Mouse (Mus musculus): ENCODE results near the gene Veph1. TPM values are rescaled to one million over a fixed set of nuclear protein-coding genes. Genes with fewer than 3 reads are reported as not detected.

Gene Veph1
- polyA plus RNA-seq, 1 experiment from 2014 or later: 14.8 TPM

DNA sequence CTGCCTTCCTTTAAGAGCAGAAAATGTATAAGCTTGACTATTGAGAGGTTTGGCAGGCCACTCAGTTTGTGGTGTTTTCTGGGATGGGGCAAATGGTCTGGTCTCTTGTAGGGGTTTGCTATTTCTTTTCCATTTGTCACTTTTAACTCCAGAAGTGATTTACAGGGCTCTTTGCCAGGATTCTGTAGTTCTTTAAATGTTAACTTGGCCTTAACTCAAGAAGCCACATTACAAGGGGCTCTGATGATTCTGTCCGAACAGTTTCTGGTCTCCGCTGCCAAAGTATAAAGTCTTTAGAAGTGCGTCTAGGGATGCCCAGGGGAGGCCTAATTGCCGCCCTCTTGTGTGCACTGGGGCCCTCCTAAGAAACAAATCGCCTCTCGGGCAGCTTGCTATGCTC, 134.0 kb downstream of the Veph1 start:
- H3K27me3 ChIP-seq (ENCODE audit: control insufficient read depth, insufficient read depth, low read length): no peaks in the 10 kb centered on the region
- ATAC-seq (ENCODE audit: low FRiP score, low TSS enrichment): no peak
- WGBS: 59% methylated on average over 6 of the region's 6 CpGs
- H3K4me3 ChIP-seq (ENCODE audit: low read length): no peak overlapping the region
- H3K27ac ChIP-seq (ENCODE audit: low read depth, low read length): no peak overlapping the region
- H3K4me2 ChIP-seq (replicated peaks; ENCODE audit: low read depth, low read length): no peak overlapping the region
- H3K9ac ChIP-seq (ENCODE audit: low read depth, low read length): no peak overlapping the region
- H3K4me1 ChIP-seq (ENCODE audit: control insufficient read depth, insufficient read depth, low read length): no peaks in the 10 kb centered on the region
- no peaks in the 10 kb centered on the region for H3K36me3 ChIP-seq (ENCODE audit: control insufficient read depth, insufficient read depth, low read length)
- no peaks in the 10 kb centered on the region for H3K9me3 ChIP-seq (ENCODE audit: control insufficient read depth, low read length)

DNA sequence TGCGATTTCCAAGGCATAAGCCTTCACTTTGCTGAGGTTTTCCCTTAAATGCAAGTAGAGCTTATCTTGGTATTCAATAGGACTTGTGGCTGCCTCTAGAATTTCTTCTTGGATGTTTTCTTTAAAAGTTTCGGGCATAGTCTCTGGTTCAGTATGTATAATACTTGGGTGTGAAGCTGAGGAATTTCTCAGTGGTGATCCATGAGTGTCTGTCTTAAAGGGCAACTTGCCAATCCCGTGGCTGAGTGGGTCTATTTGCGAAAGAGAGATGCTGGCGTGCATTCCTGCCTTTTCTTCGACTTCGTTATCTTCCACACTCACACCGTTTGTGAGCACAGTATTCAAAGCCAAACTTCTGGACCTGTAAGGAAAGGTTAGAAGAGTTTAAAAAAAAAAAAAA, 138.7 kb downstream of the Veph1 start:
- Histone ChIP-seq H3K36me3 (ENCODE audit: control insufficient read depth, insufficient read depth, low read length) (no peaks in the 10 kb centered on the region), H3K9me3 (ENCODE audit: control insufficient read depth, low read length) (no peaks in the 10 kb centered on the region), H3K9ac (ENCODE audit: low read depth, low read length) (no peak overlapping the region), H3K27ac (ENCODE audit: low read depth, low read length) (no peak overlapping the region), H3K27me3 (ENCODE audit: control insufficient read depth, insufficient read depth, low read length) (no peaks in the 10 kb centered on the region), H3K4me2 (replicated peaks; ENCODE audit: low read depth, low read length) (no peak overlapping the region), H3K4me3 (ENCODE audit: low read length) (no peak overlapping the region), H3K4me1 (ENCODE audit: control insufficient read depth, insufficient read depth, low read length) (no peaks in the 10 kb centered on the region)
- WGBS: 90% methylated on average over 8 of the region's 8 CpGs
- ATAC-seq (ENCODE audit: low FRiP score, low TSS enrichment): no peak

DNA sequence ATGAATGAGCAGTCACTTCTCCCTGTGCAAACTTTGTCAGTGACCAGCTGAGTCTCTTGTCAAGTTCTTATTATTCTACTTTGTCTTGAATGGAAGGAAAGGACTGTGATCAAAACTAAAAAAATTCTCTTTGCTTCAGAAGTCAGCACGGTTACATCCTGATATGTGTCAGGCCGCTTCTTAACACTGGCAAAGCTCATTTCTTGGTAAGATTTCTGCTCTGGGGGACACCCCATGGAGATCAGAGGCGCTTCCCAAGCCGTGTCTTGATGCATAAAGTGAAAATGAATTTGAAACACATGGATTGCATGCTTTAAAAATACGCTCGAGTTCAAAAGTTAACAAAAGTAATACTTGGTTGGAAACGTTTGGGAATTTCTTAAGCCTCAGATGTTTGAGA, 159.0 kb downstream of the Veph1 start:
- 77% methylated on average over 7 of the region's 7 CpGs for WGBS
- Histone ChIP-seq H3K4me2 (replicated peaks; ENCODE audit: low read depth, low read length) (no peak overlapping the region), H3K27me3 (ENCODE audit: control insufficient read depth, insufficient read depth, low read length) (no peaks in the 10 kb centered on the region), H3K9ac (ENCODE audit: low read depth, low read length) (no peak overlapping the region), H3K4me1 (ENCODE audit: control insufficient read depth, insufficient read depth, low read length) (no peaks in the 10 kb centered on the region), H3K36me3 (ENCODE audit: control insufficient read depth, insufficient read depth, low read length) (no peaks in the 10 kb centered on the region), H3K4me3 (ENCODE audit: low read length) (no peak overlapping the region), H3K9me3 (ENCODE audit: control insufficient read depth, low read length) (no peaks in the 10 kb centered on the region), H3K27ac (ENCODE audit: low read depth, low read length) (no peak overlapping the region)
- ATAC-seq (ENCODE audit: low FRiP score, low TSS enrichment): no peak

DNA sequence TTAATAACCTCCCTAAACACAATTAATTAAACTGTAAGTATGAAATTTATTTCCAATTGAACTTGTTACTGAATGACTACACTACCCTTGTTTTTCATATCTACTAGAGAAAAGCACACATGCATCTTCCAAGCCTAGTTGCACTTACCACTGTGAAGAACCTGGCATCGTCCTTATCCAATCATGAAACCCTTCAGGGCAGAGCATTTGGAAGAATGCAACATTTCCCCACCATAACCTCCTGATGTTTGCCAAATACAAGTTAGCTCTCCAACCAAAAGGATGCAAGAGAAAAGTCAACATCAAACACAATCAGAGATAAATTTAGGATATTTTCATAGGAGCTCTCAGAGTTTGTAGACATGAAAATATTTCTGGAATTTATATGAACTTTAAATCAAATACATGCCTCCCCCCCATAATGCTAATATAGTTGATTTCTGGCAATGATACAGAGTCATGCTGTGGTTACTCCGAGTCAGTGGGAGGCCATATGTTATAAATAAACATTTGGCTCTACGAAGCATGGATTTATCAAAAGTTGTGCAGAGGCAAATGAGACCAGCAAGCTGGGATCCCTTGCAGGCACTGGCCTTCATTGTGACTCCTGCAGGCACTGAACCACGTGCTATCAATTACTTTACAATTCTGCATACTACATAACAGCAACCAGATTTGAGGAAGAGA, 165.2 kb downstream of the Veph1 start:
- Histone ChIP-seq H3K9me3 (ENCODE audit: control insufficient read depth, low read length) (no peaks in the 10 kb centered on the region), H3K4me3 (ENCODE audit: low read length) (no peak overlapping the region), H3K4me1 (ENCODE audit: control insufficient read depth, insufficient read depth, low read length) (no peaks in the 10 kb centered on the region), H3K27ac (ENCODE audit: low read depth, low read length) (no peak overlapping the region), H3K36me3 (ENCODE audit: control insufficient read depth, insufficient read depth, low read length) (no peaks in the 10 kb centered on the region), H3K9ac (ENCODE audit: low read depth, low read length) (no peak overlapping the region), H3K4me2 (replicated peaks; ENCODE audit: low read depth, low read length) (no peak overlapping the region), H3K27me3 (ENCODE audit: control insufficient read depth, insufficient read depth, low read length) (no peaks in the 10 kb centered on the region)
- ATAC-seq (ENCODE audit: low FRiP score, low TSS enrichment): no peak
- 47% methylated on average over 4 of the region's 4 CpGs for WGBS

DNA sequence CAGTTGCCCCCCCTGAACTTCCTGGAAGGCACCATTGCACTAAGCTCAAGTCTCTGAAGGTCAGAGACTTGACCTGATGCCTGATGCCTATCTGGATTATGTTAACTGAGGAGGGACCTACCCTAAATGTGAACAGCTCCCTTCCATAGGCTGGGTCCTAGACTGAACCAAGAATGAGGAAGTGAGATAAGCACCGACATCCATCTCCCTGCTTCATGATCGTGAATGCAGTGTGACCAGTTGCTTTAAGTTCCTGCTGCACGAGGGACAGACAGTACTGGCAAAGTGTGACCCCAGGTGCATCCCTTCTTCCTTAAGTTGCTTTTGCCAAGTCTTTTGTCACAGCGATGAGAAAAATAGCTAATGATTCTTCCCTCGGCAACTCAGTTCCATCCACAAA, 166.9 kb downstream of the Veph1 start:
- no peak overlapping the region for H3K27ac ChIP-seq (ENCODE audit: low read depth, low read length)
- no peak overlapping the region for H3K4me2 ChIP-seq (replicated peaks; ENCODE audit: low read depth, low read length)
- no peak overlapping the region for H3K9ac ChIP-seq (ENCODE audit: low read depth, low read length)
- 59% methylated on average over 5 of the region's 5 CpGs for WGBS
- H3K36me3 ChIP-seq (ENCODE audit: control insufficient read depth, insufficient read depth, low read length): no peaks in the 10 kb centered on the region
- ATAC-seq (ENCODE audit: low FRiP score, low TSS enrichment): no peak
- H3K27me3 ChIP-seq (ENCODE audit: control insufficient read depth, insufficient read depth, low read length): no peaks in the 10 kb centered on the region
- no peaks in the 10 kb centered on the region for H3K9me3 ChIP-seq (ENCODE audit: control insufficient read depth, low read length)
- no peaks in the 10 kb centered on the region for H3K4me1 ChIP-seq (ENCODE audit: control insufficient read depth, insufficient read depth, low read length)
- H3K4me3 ChIP-seq (ENCODE audit: low read length): no peak overlapping the region

DNA sequence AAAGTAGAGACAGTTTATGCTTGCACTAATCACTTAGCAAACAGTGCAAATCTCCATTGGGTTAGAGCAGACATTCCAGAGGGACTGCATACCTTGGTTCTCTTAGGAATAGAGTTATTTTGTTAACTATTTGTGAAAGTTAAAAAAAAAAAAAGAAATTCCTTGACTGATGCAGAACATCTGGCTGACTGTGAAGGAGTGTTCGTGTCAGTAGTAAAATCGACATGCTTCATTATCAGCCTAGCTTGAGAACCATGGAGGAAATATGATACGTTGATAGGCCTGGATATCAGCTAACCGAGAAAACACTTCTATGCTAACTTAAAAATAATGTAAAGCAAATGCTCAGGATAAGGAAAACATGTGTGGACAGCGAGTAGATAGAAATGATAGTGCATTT, 191.1 kb downstream of the Veph1 start:
- Histone ChIP-seq H3K4me3 (ENCODE audit: low read length) (no peak overlapping the region), H3K4me2 (replicated peaks; ENCODE audit: low read depth, low read length) (no peak overlapping the region), H3K9ac (ENCODE audit: low read depth, low read length) (no peak overlapping the region), H3K9me3 (ENCODE audit: control insufficient read depth, low read length) (no peaks in the 10 kb centered on the region), H3K36me3 (ENCODE audit: control insufficient read depth, insufficient read depth, low read length) (no peaks in the 10 kb centered on the region), H3K4me1 (ENCODE audit: control insufficient read depth, insufficient read depth, low read length) (peaks cover 6% of the 10 kb centered on the region; the same call in 1 of the 2 replicates), H3K27me3 (ENCODE audit: control insufficient read depth, insufficient read depth, low read length) (no peaks in the 10 kb centered on the region), H3K27ac (ENCODE audit: low read depth, low read length) (no peak overlapping the region)
- 0 out of 2 replicates have a peak, but pooled peaks have one; percentile 55 for ATAC-seq (ENCODE audit: low FRiP score, low TSS enrichment)
- WGBS: 16% methylated on average over 5 of the region's 5 CpGs

DNA sequence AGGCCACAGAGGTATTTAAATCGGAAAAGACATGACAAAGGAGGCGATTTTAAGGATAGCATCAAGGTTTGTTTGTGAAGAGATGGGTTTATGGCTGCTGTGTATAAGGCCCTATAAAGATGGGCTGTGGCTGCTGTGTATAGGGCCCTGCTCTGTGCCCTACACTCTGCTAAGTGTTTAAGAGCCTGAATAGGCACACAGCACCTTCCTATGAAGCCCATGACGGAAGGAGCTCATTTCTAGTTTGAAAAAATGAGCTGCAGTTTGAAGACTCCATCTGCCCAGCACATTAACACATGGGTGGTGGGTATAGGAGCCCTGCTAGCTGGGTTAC, 194.1 kb downstream of the Veph1 start:
- Histone ChIP-seq H3K27ac (ENCODE audit: low read depth, low read length) (no peak overlapping the region), H3K4me2 (replicated peaks; ENCODE audit: low read depth, low read length) (no peak overlapping the region), H3K4me1 (ENCODE audit: control insufficient read depth, insufficient read depth, low read length) (peaks cover 6% of the 10 kb centered on the region; the same call in 1 of the 2 replicates), H3K27me3 (ENCODE audit: control insufficient read depth, insufficient read depth, low read length) (no peaks in the 10 kb centered on the region), H3K9me3 (ENCODE audit: control insufficient read depth, low read length) (no peaks in the 10 kb centered on the region), H3K9ac (ENCODE audit: low read depth, low read length) (no peak overlapping the region), H3K4me3 (ENCODE audit: low read length) (no peak overlapping the region), H3K36me3 (ENCODE audit: control insufficient read depth, insufficient read depth, low read length) (no peaks in the 10 kb centered on the region)
- ATAC-seq (ENCODE audit: low FRiP score, low TSS enrichment): no peak
- WGBS: 84% methylated on average over 3 of the region's 3 CpGs

DNA sequence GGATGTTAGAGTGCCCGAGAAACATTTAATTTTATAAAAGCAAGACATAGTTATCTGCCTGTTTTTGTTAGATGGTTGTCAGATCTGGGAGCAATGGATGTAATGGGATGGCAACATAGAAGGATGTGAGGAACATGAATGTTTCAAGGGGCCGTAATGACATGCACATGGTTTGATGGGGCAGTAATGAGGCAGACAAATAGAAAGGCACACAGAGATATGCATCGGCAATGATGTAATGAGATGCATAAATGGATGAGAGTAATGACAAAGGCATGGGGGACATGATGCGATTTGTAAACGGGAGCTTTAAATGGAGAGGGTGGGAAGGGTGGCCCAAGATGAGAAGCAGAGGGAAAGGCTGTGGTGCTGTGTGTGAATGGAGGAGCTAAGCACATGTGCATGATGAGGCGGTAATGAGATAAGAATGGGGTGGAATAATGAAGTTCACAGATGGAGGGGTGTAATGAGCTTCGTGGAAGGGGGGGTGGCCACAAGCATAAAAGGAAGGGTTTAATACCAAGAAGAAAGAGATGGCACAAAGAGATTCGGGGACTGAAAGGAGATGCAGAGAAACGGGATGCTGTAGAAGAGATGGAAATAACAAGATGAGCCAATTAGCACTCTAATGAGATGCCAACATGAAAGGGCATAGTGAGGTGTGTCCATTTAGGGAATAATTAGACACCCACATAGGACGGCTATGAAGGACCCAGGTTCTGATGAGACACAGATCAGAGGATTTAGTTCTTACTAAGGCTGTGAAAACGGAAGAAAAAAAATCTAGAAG, 194.6 kb downstream of the Veph1 start:
- no peaks in the 10 kb centered on the region for H3K9me3 ChIP-seq (ENCODE audit: control insufficient read depth, low read length)
- no peak overlapping the region for H3K4me2 ChIP-seq (replicated peaks; ENCODE audit: low read depth, low read length)
- WGBS: 69% methylated on average over 11 of the region's 11 CpGs
- H3K27ac ChIP-seq (ENCODE audit: low read depth, low read length): no peak overlapping the region
- no peak for ATAC-seq (ENCODE audit: low FRiP score, low TSS enrichment)
- no peaks in the 10 kb centered on the region for H3K36me3 ChIP-seq (ENCODE audit: control insufficient read depth, insufficient read depth, low read length)
- H3K4me1 ChIP-seq (ENCODE audit: control insufficient read depth, insufficient read depth, low read length): peaks cover 6% of the 10 kb centered on the region; the same call in 1 of the 2 replicates
- no peak overlapping the region for H3K4me3 ChIP-seq (ENCODE audit: low read length)
- no peaks in the 10 kb centered on the region for H3K27me3 ChIP-seq (ENCODE audit: control insufficient read depth, insufficient read depth, low read length)
- H3K9ac ChIP-seq (ENCODE audit: low read depth, low read length): no peak overlapping the region

DNA sequence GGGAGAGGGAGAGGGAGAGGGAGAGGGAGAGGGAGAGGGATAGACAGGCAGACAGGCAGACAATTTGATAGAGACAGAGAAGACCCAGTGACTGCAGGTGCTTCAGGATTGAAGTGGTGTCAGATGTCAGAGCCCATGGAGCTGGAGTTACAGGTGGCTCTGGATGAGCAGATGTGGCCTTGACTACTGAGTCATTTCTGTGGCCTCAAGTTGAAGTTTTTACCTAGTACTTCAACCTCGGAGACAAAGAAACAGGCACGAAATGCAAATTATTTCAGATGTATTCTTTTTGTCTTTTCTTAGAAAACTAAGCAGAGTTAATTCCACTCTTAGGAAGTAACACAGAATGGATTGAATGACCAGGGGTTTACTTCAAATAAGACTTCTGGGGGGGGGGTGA, 195.6 kb downstream of the Veph1 start:
- WGBS: 84% methylated on average over 2 of the region's 2 CpGs
- Histone ChIP-seq H3K9ac (ENCODE audit: low read depth, low read length) (no peak overlapping the region), H3K4me2 (replicated peaks; ENCODE audit: low read depth, low read length) (no peak overlapping the region), H3K27ac (ENCODE audit: low read depth, low read length) (no peak overlapping the region), H3K36me3 (ENCODE audit: control insufficient read depth, insufficient read depth, low read length) (no peaks in the 10 kb centered on the region), H3K9me3 (ENCODE audit: control insufficient read depth, low read length) (no peaks in the 10 kb centered on the region), H3K27me3 (ENCODE audit: control insufficient read depth, insufficient read depth, low read length) (no peaks in the 10 kb centered on the region), H3K4me3 (ENCODE audit: low read length) (no peak overlapping the region), H3K4me1 (ENCODE audit: control insufficient read depth, insufficient read depth, low read length) (peaks cover 6% of the 10 kb centered on the region; the same call in 1 of the 2 replicates)
- ATAC-seq (ENCODE audit: low FRiP score, low TSS enrichment): no peak

All from kidney, embryonic 14.5 days (tissue).